Mouse (Mus musculus) lung, embryonic 15.5 days (tissue): Measurements from ENCODE around the gene Susd2. TPM values are rescaled to one million over a fixed set of nuclear protein-coding genes. Genes with fewer than 3 reads are reported as not detected.

ENCODE experiments used
- ATAC-seq: fragments of 200-750 bp; cut with Nextera tagmentation; 2 replicates; pipeline ENCODE4 v1.8.0; 2017; ENCODE audit warnings: moderate number of reproducible peaks, borderline replicate concordance; ENCODE audit not compliant: low FRiP score, low TSS enrichment; ENCODE audit errors: extremely low read depth
- H3K27ac ChIP-seq: fragments of 300-500 bp; sonication (generic); 2 replicates; pipeline ENCODE4 v1.5.1; 2015; ENCODE audit warnings: moderate library complexity, mild to moderate bottlenecking, inconsistent platforms
- H3K27me3 ChIP-seq: fragments of 300-500 bp; sonication (generic); 2 replicates; pipeline ENCODE4 v1.6.1; 2015; ENCODE audit warnings: inconsistent platforms
- H3K36me3 ChIP-seq: fragments of 300-500 bp; sonication (generic); 2 replicates; pipeline ENCODE4 v1.6.1; 2015; ENCODE audit warnings: inconsistent platforms
- H3K4me1 ChIP-seq: fragments of 300-500 bp; sonication (generic); 2 replicates; pipeline ENCODE4 v1.6.1; 2015; ENCODE audit warnings: inconsistent platforms
- H3K4me2 ChIP-seq: fragments of 300-500 bp; sonication (generic); 2 replicates; pipeline ENCODE4 v1.6.1; 2015; ENCODE audit warnings: inconsistent platforms, mild to moderate bottlenecking, moderate library complexity
- H3K4me3 ChIP-seq: fragments of 300-500 bp; sonication (generic); 2 replicates; pipeline ENCODE4 v1.5.1; 2015; ENCODE audit warnings: mild to moderate bottlenecking, inconsistent platforms
- H3K9ac ChIP-seq: fragments of 300-500 bp; sonication (generic); 2 replicates; pipeline ENCODE4 v1.6.1; 2015; ENCODE audit warnings: inconsistent platforms
- H3K9me3 ChIP-seq: fragments of 300-500 bp; sonication (generic); 2 replicates; pipeline ENCODE4 v1.6.1; 2016; ENCODE audit warnings: inconsistent platforms
- WGBS: fragments of 180-500 bp; shearing (Covaris S2); methylation state at CpG from one replicate; pipeline ENCODE4 v1.1.7; 2015; 5-methylcytosine and 5-hydroxymethylcytosine counted together
- polyA plus RNA-seq: library from polyadenylated mRNA; unstranded; fragments of >200 nt; fragmentation: Nextera tagmentation; extraction: Ambion mirVana; gene quantifications from 2 replicates; pipeline ENCODE4 v1.2.1, GENCODE M21; 2015

The Susd2 gene
- polyA plus RNA-seq, 1 experiment from 2014 or later, result 8.6 TPM

- H3K27me3 ChIP-seq, result no peaks in the 10 kb centered on the region
- H3K27ac ChIP-seq, result no peak overlapping the region
- ATAC-seq, result no peak
- peaks cover 63% of the 10 kb centered on the region for H3K36me3 ChIP-seq
- H3K9me3 ChIP-seq, result no peaks in the 10 kb centered on the region
- no peak overlapping the region for H3K9ac ChIP-seq
- no peak overlapping the region for H3K4me2 ChIP-seq
- H3K4me1 ChIP-seq, result no peaks in the 10 kb centered on the region
- no peak overlapping the region for H3K4me3 ChIP-seq
- 91% methylated on average over 16 of the region's 16 CpGs for WGBS
Observed at GRCm38 (mm10) chr10:75651381-75652068, 7.7 kb upstream of the Susd2 start.

- Histone ChIP-seq H3K36me3 (peaks cover 61% of the 10 kb centered on the region), H3K4me2 (no peak overlapping the region), H3K9ac (no peak overlapping the region), H3K27ac (no peak overlapping the region), H3K9me3 (no peaks in the 10 kb centered on the region), H3K4me1 (no peaks in the 10 kb centered on the region), H3K4me3 (no peak overlapping the region), H3K27me3 (no peaks in the 10 kb centered on the region)
- WGBS, result 87% methylated on average over 6 of the region's 6 CpGs
- ATAC-seq, result no peak
Observed at GRCm38 (mm10) chr10:75650306-75650902, 6.6 kb upstream of the Susd2 start.

- ATAC-seq, result no peak
- H3K36me3 ChIP-seq, result peaks cover 57% of the 10 kb centered on the region
- H3K4me1 ChIP-seq, result 0 out of 2 replicates have a peak, but pooled peaks cover 1% of the 10 kb centered on the region
- no peaks in the 10 kb centered on the region for H3K9me3 ChIP-seq
- H3K4me2 ChIP-seq, result no peak overlapping the region
- H3K4me3 ChIP-seq, result no peak overlapping the region
- 92% methylated on average over 4 of the region's 4 CpGs for WGBS
- no peaks in the 10 kb centered on the region for H3K27me3 ChIP-seq
- H3K27ac ChIP-seq, result no peak overlapping the region
- H3K9ac ChIP-seq, result no peak overlapping the region
Observed at GRCm38 (mm10) chr10:75649406-75649995, 5.7 kb upstream of the Susd2 start.

- peaks cover 54% of the 10 kb centered on the region for H3K36me3 ChIP-seq
- H3K4me2 ChIP-seq, result no peak overlapping the region
- WGBS, result 83% methylated on average over 7 of the region's 7 CpGs
- H3K27ac ChIP-seq, result no peak overlapping the region
- no peaks in the 10 kb centered on the region for H3K9me3 ChIP-seq
- no peak for ATAC-seq
- H3K27me3 ChIP-seq, result no peaks in the 10 kb centered on the region
- no peak overlapping the region for H3K4me3 ChIP-seq
- H3K9ac ChIP-seq, result no peak overlapping the region
- peaks cover 6% of the 10 kb centered on the region; the same call in 1 of the 2 replicates for H3K4me1 ChIP-seq
Observed at GRCm38 (mm10) chr10:75649001-75649400, 5.2 kb upstream of the Susd2 start.

- H3K9me3 ChIP-seq, result no peaks in the 10 kb centered on the region
- 89% methylated on average over 6 of the region's 6 CpGs for WGBS
- H3K27me3 ChIP-seq, result no peaks in the 10 kb centered on the region
- H3K36me3 ChIP-seq, result peaks cover 45% of the 10 kb centered on the region
- no peak overlapping the region for H3K4me3 ChIP-seq
- H3K4me1 ChIP-seq, result peaks cover 12% of the 10 kb centered on the region; the same call in 1 of the 2 replicates
- ATAC-seq, result no peak
- no peak overlapping the region for H3K9ac ChIP-seq
- H3K4me2 ChIP-seq, result no peak overlapping the region
- H3K27ac ChIP-seq, result peak overlapping the region; percentile 54; the same call in 1 of the 2 replicates
Observed at GRCm38 (mm10) chr10:75648091-75648490, 4.3 kb upstream of the Susd2 start.

- Histone ChIP-seq H3K27ac (peak overlapping the region; percentile 54), H3K27me3 (no peaks in the 10 kb centered on the region), H3K4me1 (peaks cover 12% of the 10 kb centered on the region; the same call in 1 of the 2 replicates), H3K9ac (no peak overlapping the region), H3K4me3 (no peak overlapping the region), H3K9me3 (no peaks in the 10 kb centered on the region), H3K4me2 (no peak overlapping the region), H3K36me3 (peaks cover 38% of the 10 kb centered on the region)
- ATAC-seq, result peak; percentile 60
- 53% methylated on average over 3 of the region's 3 CpGs for WGBS
Observed at GRCm38 (mm10) chr10:75647362-75647761, 3.6 kb upstream of the Susd2 start.

- Histone ChIP-seq H3K9me3 (no peaks in the 10 kb centered on the region), H3K4me3 (no peak overlapping the region), H3K27me3 (no peaks in the 10 kb centered on the region), H3K36me3 (peaks cover 28% of the 10 kb centered on the region), H3K27ac (peak overlapping the region; percentile 54; the same call in 1 of the 2 replicates), H3K9ac (no peak overlapping the region), H3K4me2 (no peak overlapping the region), H3K4me1 (peaks cover 12% of the 10 kb centered on the region; the same call in 1 of the 2 replicates)
- 86% methylated on average over 6 of the region's 6 CpGs for WGBS
- ATAC-seq, result no peak
Observed at GRCm38 (mm10) chr10:75646406-75646805, 2.6 kb upstream of the Susd2 start.

GRCm38 (mm10) chr10:75645616-75646015, 1.8 kb upstream of the Susd2 start:
- H3K4me1 ChIP-seq, result peaks cover 12% of the 10 kb centered on the region; the same call in 1 of the 2 replicates
- 77% methylated on average over 8 of the region's 8 CpGs for WGBS
- H3K9ac ChIP-seq, result no peak overlapping the region
- no peaks in the 10 kb centered on the region for H3K27me3 ChIP-seq
- no peaks in the 10 kb centered on the region for H3K9me3 ChIP-seq
- no peak overlapping the region for H3K27ac ChIP-seq
- ATAC-seq, result no peak
- no peak overlapping the region for H3K4me2 ChIP-seq
- H3K4me3 ChIP-seq, result no peak overlapping the region
- H3K36me3 ChIP-seq, result peaks cover 20% of the 10 kb centered on the region

GRCm38 (mm10) chr10:75642891-75643290, 917 bp downstream of the Susd2 start:
- H3K9ac ChIP-seq, result no peak overlapping the region
- ATAC-seq, result no peak
- no peak overlapping the region for H3K4me2 ChIP-seq

GRCm38 (mm10) chr10:75642436-75642835, 1.4 kb downstream of the Susd2 start:
- H3K27me3 ChIP-seq, result no peaks in the 10 kb centered on the region
- no peaks in the 10 kb centered on the region for H3K9me3 ChIP-seq
- H3K4me3 ChIP-seq, result no peak overlapping the region
- H3K9ac ChIP-seq, result no peak overlapping the region
- peaks cover 12% of the 10 kb centered on the region; the same call in 1 of the 2 replicates for H3K4me1 ChIP-seq
- ATAC-seq, result no peak
- 0 out of 2 replicates have a peak, but pooled peaks cover 4% of the 10 kb centered on the region for H3K36me3 ChIP-seq
- no peak overlapping the region for H3K27ac ChIP-seq
- no peak overlapping the region for H3K4me2 ChIP-seq
- WGBS, result 74% methylated on average over 9 of the region's 9 CpGs

More at GRCm38 (mm10) chr10:75642891-75643290, 917 bp downstream of the Susd2 start:
- H3K36me3 ChIP-seq, result 0 out of 2 replicates have a peak, but pooled peaks cover 5% of the 10 kb centered on the region
- no peaks in the 10 kb centered on the region for H3K27me3 ChIP-seq
- H3K4me3 ChIP-seq, result no peak overlapping the region
- WGBS, result 92% methylated on average over 2 of the region's 2 CpGs
- no peak overlapping the region for H3K27ac ChIP-seq
- H3K4me1 ChIP-seq, result peaks cover 12% of the 10 kb centered on the region; the same call in 1 of the 2 replicates
- H3K9me3 ChIP-seq, result no peaks in the 10 kb centered on the region

GRCm38 (mm10) chr10:75641721-75642222, 2.0 kb downstream of the Susd2 start:
- Histone ChIP-seq H3K4me3 (no peak overlapping the region), H3K27ac (no peak overlapping the region), H3K36me3 (0 out of 2 replicates have a peak, but pooled peaks cover 4% of the 10 kb centered on the region), H3K4me1 (peaks cover 12% of the 10 kb centered on the region; the same call in 1 of the 2 replicates), H3K27me3 (no peaks in the 10 kb centered on the region), H3K9ac (no peak overlapping the region), H3K4me2 (no peak overlapping the region), H3K9me3 (no peaks in the 10 kb centered on the region)
- no peak for ATAC-seq
- 81% methylated on average over 7 of the region's 7 CpGs for WGBS
